Mouse (Mus musculus) retina, embryonic 14.5 days (tissue): ENCODE measurements around the gene Tln2.

Source experiments
- DNase-seq: peaks from one replicate; pipeline ENCODE4 v3.0.0-alpha.2; 2015; ENCODE audit warnings: low spot score

Tln2 gene

GRCm38 (mm10) chr9:67208420-67208819, 351.1 kb downstream of the Tln2 start:
- DNase-seq, result no peak

- DNase-seq, result no peak
Observed at GRCm38 (mm10) chr9:67205175-67205574, 354.3 kb downstream of the Tln2 start.

- no peak for DNase-seq
Observed at GRCm38 (mm10) chr9:67196609-67197008, 362.9 kb downstream of the Tln2 start.

- DNase-seq, result peak; percentile 67
Observed at GRCm38 (mm10) chr9:67195306-67195705, 364.2 kb downstream of the Tln2 start.

GRCm38 (mm10) chr9:67191488-67192331, 367.8 kb downstream of the Tln2 start:
- DNase-seq, result peak; percentile 21

- no peak for DNase-seq
Observed at GRCm38 (mm10) chr9:67187686-67188085, 371.8 kb downstream of the Tln2 start.

- no peak for DNase-seq
Observed at GRCm38 (mm10) chr9:67187182-67187581, 372.3 kb downstream of the Tln2 start.

GRCm38 (mm10) chr9:67184556-67184955, 374.9 kb downstream of the Tln2 start:
- no peak for DNase-seq

GRCm38 (mm10) chr9:67183520-67183919, 376.0 kb downstream of the Tln2 start:
- DNase-seq, result no peak

GRCm38 (mm10) chr9:67182006-67182405, 377.5 kb downstream of the Tln2 start:
- no peak for DNase-seq

GRCm38 (mm10) chr9:67178709-67179108, 380.8 kb downstream of the Tln2 start:
- no peak for DNase-seq

- DNase-seq, result no peak
Observed at GRCm38 (mm10) chr9:67178203-67178602, 381.3 kb downstream of the Tln2 start.

- DNase-seq, result no peak
Observed at GRCm38 (mm10) chr9:67176073-67176472, 383.4 kb downstream of the Tln2 start.

GRCm38 (mm10) chr9:67173816-67174215, 385.7 kb downstream of the Tln2 start:
- DNase-seq, result no peak

- no peak for DNase-seq
Observed at GRCm38 (mm10) chr9:67173154-67173553, 386.3 kb downstream of the Tln2 start.

GRCm38 (mm10) chr9:67171409-67171808, 388.1 kb downstream of the Tln2 start:
- DNase-seq, result no peak

GRCm38 (mm10) chr9:67170759-67171158, 388.7 kb downstream of the Tln2 start:
- DNase-seq, result no peak

- no peak for DNase-seq
Observed at GRCm38 (mm10) chr9:67170047-67170446, 389.5 kb downstream of the Tln2 start.
